Mouse (Mus musculus) macrophage (primary cell): Measurements from ENCODE around the gene Dcbld2. TPM values are rescaled to one million over a fixed set of nuclear protein-coding genes. Genes with fewer than 3 reads are reported as not detected.
A peak's percentile ranks its signal among the peaks of the same experiment; 100 is the strongest.

ENCODE experiments used
- H3K27ac ChIP-seq: fragments of 350-480 bp; formaldehyde crosslinking; 2 replicates; pipeline ENCODE4 v1.9.0; 2021
- H3K36me3 ChIP-seq: fragments of 350-480 bp; formaldehyde crosslinking; 2 replicates; pipeline ENCODE4 v1.9.0; 2021; ENCODE audit errors: inconsistent target
- H3K4me3 ChIP-seq: fragments of 350-480 bp; formaldehyde crosslinking; 2 replicates; pipeline ENCODE4 v1.9.0; 2021; ENCODE audit errors: inconsistent target
- H3K79me2 ChIP-seq: fragments of 350-480 bp; formaldehyde crosslinking; 2 replicates; pipeline ENCODE4 v1.9.0; 2021; ENCODE audit errors: inconsistent target
- WGBS: methylation state at CpG from one replicate; pipeline ENCODE4 v1.1.7; 2026; ENCODE audit warnings: inconsistent platforms; ENCODE audit not compliant: missing documents; 5-methylcytosine and 5-hydroxymethylcytosine counted together
- polyA plus RNA-seq: library from polyadenylated mRNA; stranded (reverse); fragments of 250-400 nt; gene quantifications from 3 replicates; pipeline ENCODE4 v1.2.4, GENCODE M21; 2018; ENCODE audit warnings: inconsistent platforms
- total RNA-seq, 78 experiments: library from RNA; depleted of rRNA; stranded (reverse); fragments of 250-400 nt; gene quantifications; 1 replicate in 9 of 78; 2 replicates in 24 of 78; 3 replicates in 43 of 78; 4 replicates in 2 of 78; pipeline ENCODE4 v1.2.4; 2018; ENCODE audit warnings: inconsistent platforms in 56 of 78

Gene Dcbld2
- total RNA-seq (2018; cell fraction: chromatin; rRNA removed): 100 to 1,000 TPM in 3 of 26 experiments, 10 to 100 TPM in 12, 1 to 10 TPM in 11; 4.4 to 168 (median 15.3) TPM
- 10 to 100 TPM in 4 of 26 experiments, 1 to 10 TPM in 22; 1.4 to 23.2 (median 2.9) TPM for total RNA-seq (2018; cell fraction: cytosol; rRNA removed)
- total RNA-seq (2018; cell fraction: nucleus; rRNA removed): 10 to 100 TPM in 14 of 26 experiments, 1 to 10 TPM in 12; 4.3 to 87.2 (median 13.0) TPM
- polyA plus RNA-seq: 0.91 to 1.7 TPM (median 1.3 TPM) in 3 replicates

DNA sequence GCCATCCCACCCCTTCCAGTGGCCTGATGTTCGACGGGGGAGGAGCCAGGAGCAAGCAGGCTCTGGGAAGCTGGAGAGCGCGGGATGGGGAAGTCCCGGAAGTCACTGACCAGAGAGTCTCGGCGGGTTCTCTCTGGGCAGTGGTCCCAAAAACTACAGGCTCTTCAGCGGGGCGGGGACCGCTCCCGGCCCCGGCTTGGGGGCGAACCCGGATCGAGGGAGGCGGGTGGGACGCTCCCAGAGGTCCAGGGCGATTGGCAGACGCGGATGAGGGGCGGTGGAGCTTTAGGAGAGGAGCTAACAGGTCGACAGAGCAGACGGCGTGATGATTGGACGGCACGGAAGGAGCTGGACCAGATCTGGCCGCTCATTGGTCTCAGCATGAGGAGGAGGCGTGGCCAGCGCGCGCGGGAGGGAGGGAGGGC is at the start of gene Dcbld2:
Gene Dcbld2 (plus strand): TSS at position 382 of the 425 bp plus-strand sequence.
- no peaks in the 10 kb centered on the region for H3K36me3 ChIP-seq
- no peak within 1 kb of the TSS for H3K27ac ChIP-seq
- WGBS: 2% methylated on average over 31 of the region's 32 CpGs
- peak within 1 kb of the TSS; percentile 29 for H3K4me3 ChIP-seq
- no peaks in the 10 kb centered on the region for H3K79me2 ChIP-seq

DNA sequence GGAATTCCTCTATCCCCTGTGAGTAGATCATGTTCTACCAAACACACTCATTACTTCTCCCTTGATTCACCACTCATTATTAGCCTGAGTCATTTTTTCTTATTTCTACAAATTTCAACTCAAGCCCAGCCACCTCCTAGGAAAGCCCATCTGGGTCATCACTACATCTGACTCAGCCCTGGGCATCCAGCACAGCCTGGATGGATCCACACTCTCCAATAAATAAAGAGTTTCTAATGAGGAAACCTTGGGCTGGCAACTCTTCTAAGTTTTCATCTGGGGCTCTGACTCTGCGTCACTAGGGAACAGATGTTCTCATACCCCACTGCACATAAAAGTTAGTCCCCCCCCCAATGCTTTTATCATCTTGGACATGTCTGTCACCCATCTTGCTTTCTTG is 31.1 kb upstream of the Dcbld2 start:
- no peak overlapping the region for H3K27ac ChIP-seq
- no peaks in the 10 kb centered on the region for H3K36me3 ChIP-seq
- no peak overlapping the region for H3K4me3 ChIP-seq
- no peaks in the 10 kb centered on the region for H3K79me2 ChIP-seq
- WGBS: 92% methylated on average over 1 of the region's 1 CpGs

- WGBS: 77% methylated on average over 13 of the region's 13 CpGs
- no peak overlapping the region for H3K27ac ChIP-seq
- H3K4me3 ChIP-seq: no peak overlapping the region
Observed at GRCm38 (mm10) chr16:58377756-58378503, 30.3 kb upstream of the Dcbld2 start.

DNA sequence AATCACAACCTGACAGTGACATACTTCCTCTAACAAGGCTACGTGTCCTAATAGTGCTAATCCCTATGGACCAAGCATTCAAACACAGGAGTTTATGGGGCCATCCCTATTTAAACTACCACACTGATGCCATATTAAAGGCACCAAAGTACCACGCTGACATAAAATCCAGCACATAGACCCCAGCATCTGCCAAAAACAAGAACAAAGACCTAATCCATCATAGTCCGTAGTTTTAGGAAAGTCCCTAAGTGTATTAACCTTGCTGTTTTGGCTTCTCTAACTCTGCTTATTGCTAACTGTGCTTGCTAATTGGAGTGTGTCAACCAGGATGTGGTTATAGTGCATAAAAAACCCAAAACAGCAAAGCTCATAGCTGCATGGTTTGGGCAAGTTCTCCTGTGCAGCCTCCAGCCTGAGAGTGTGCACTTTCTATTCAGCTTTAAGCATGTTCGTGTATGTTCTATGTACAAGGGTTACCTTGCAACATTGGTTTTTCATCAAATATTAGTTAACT is 21.9 kb upstream of the Dcbld2 start:
- Histone ChIP-seq H3K79me2 (no peaks in the 10 kb centered on the region), H3K4me3 (no peak overlapping the region), H3K27ac (no peak overlapping the region), H3K36me3 (no peaks in the 10 kb centered on the region)
- WGBS: 83% methylated on average over 4 of the region's 4 CpGs

More at GRCm38 (mm10) chr16:58377756-58378503, 30.3 kb upstream of the Dcbld2 start:
- no peaks in the 10 kb centered on the region for H3K79me2 ChIP-seq
- no peaks in the 10 kb centered on the region for H3K36me3 ChIP-seq

GRCm38 (mm10) chr16:58389143-58389755 is 19.0 kb upstream of the Dcbld2 start:
- no peaks in the 10 kb centered on the region for H3K79me2 ChIP-seq
- WGBS: 71% methylated on average over 7 of the region's 7 CpGs
- H3K4me3 ChIP-seq: no peak overlapping the region
- no peaks in the 10 kb centered on the region for H3K36me3 ChIP-seq
- no peak overlapping the region for H3K27ac ChIP-seq

DNA sequence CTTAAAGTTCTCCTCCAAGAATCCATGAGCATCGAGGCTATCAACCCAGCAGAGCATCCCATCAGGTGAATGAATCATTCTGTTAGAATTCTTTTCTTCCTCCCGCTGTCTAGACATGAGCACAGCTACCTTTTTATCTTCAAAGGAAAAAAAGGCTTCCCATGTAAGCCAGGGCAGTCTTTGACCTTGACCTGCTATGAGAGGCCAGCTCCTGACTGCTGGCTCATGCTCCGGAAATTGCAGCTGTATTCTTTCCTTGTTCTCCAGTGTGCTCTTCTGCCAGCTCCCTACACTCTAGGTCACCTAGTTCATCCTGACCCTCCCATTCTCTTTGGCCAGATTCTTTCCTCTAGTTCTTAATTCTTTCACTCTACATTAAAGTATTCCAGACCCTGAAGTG is 15.2 kb upstream of the Dcbld2 start:
- H3K79me2 ChIP-seq: no peaks in the 10 kb centered on the region
- H3K36me3 ChIP-seq: no peaks in the 10 kb centered on the region

GRCm38 (mm10) chr16:58394156-58394555 is 14.1 kb upstream of the Dcbld2 start:
- no peak overlapping the region for H3K27ac ChIP-seq
- no peak overlapping the region for H3K4me3 ChIP-seq
- no peaks in the 10 kb centered on the region for H3K36me3 ChIP-seq
- no peaks in the 10 kb centered on the region for H3K79me2 ChIP-seq
- WGBS: 75% methylated on average over 5 of the region's 5 CpGs

More for the DNA sequence above, 15.2 kb upstream of the Dcbld2 start:
- 91% methylated on average over 3 of the region's 3 CpGs for WGBS
- H3K4me3 ChIP-seq: no peak overlapping the region
- H3K27ac ChIP-seq: no peak overlapping the region

DNA sequence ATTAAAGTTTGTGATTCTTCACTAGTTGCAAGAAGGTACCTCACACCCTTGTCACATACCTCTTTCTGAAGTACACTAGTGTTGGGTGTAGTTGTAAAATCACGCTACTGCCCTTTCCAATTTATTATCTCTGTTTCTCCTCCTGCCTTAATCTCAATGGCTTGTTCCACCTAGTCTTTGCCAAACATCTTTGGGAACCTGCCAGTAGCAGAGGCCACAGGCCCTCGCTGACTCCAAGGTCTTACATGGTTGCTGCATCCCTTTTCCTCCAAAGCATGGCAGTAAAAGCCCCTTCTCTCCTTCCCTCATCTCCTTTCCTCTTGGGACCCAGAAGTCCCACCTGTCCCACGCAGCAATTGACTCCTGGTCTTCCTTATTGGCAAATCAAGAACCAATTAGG is 9.6 kb upstream of the Dcbld2 start:
- no peak overlapping the region for H3K4me3 ChIP-seq
- no peaks in the 10 kb centered on the region for H3K36me3 ChIP-seq
- no peaks in the 10 kb centered on the region for H3K79me2 ChIP-seq
- WGBS: 87% methylated on average over 3 of the region's 3 CpGs
- H3K27ac ChIP-seq: no peak overlapping the region

DNA sequence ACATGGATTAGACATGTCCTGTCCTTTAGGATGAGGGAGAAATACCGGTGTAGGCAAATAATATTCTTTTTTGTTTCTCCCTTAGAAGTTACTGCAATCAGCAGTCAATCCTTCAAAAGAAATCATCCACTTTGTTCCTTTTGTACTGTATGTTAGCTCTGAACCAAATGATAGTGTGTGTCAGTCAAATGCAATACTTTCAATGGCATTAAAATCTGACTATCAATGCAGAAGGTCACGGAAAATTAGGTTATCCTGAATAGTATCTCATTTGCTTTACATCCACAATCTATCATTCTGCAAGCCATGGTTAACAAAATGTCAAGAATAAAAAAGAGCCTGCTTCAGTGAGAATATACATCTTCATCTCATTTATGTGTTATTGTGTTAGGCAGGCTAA is 7.2 kb upstream of the Dcbld2 start:
- Histone ChIP-seq H3K36me3 (no peaks in the 10 kb centered on the region), H3K79me2 (no peaks in the 10 kb centered on the region), H3K27ac (no peak overlapping the region), H3K4me3 (no peak overlapping the region)
- WGBS: 100% methylated on average over 2 of the region's 2 CpGs

DNA sequence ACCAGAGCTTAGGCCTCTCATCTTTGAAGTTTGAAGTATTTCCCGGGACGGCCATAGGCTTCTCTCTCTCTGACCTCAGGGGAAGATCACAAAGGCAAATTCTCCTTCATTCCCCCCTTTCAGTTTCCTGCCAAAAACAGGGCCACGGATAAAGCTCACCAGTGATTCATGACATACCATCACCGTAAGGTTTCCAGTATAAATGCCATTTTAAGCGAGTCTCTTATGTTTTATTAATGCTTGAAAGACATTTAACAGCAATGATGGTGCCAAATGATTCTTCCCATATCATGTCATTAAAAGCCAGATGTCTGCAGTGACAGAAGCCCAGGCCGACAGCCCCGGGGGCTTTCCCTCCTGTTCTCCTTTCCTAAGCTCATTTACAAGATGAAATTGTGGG is 3.6 kb upstream of the Dcbld2 start:
- 83% methylated on average over 7 of the region's 7 CpGs for WGBS
- no peak overlapping the region for H3K4me3 ChIP-seq
- H3K27ac ChIP-seq: no peak overlapping the region
- H3K36me3 ChIP-seq: no peaks in the 10 kb centered on the region
- H3K79me2 ChIP-seq: no peaks in the 10 kb centered on the region

DNA sequence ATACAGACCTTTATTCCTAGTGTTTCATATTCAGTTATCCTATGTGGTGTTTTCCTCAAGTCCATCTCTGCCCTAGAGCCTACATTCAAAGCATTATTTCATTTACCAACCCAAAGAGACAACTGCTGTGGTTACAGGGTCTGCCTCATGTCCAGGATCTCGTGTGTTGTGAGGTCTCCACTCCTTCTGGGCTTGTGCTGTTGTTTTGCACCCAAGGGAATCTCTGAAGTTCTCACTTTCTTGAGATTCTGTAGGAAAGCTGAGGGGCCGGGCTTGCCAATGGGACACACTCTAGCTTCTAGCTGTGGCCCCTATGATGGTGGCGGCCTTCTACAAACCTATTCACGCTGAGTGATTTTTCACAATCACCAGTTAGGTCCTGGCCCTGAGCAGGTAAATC is 3.0 kb upstream of the Dcbld2 start:
- Histone ChIP-seq H3K27ac (no peak overlapping the region), H3K4me3 (no peak overlapping the region), H3K79me2 (no peaks in the 10 kb centered on the region), H3K36me3 (no peaks in the 10 kb centered on the region)
- WGBS: 92% methylated on average over 4 of the region's 4 CpGs

GRCm38 (mm10) chr16:58408487-58409281 is 441 bp downstream of the Dcbld2 start:
- WGBS: 1% methylated on average over 60 of the region's 89 CpGs
- H3K79me2 ChIP-seq: no peaks in the 10 kb centered on the region
- H3K27ac ChIP-seq: no peak overlapping the region
- peak overlapping the region; percentile 17; the same call in 1 of the 2 replicates for H3K4me3 ChIP-seq
- H3K36me3 ChIP-seq: no peaks in the 10 kb centered on the region

- WGBS: 84% methylated on average over 7 of the region's 7 CpGs
- H3K79me2 ChIP-seq: no peaks in the 10 kb centered on the region
- H3K4me3 ChIP-seq: no peak overlapping the region
- no peaks in the 10 kb centered on the region for H3K36me3 ChIP-seq
- no peak overlapping the region for H3K27ac ChIP-seq
Observed at GRCm38 (mm10) chr16:58409825-58410224, 1.6 kb downstream of the Dcbld2 start.

- 93% methylated on average over 4 of the region's 4 CpGs for WGBS
- no peaks in the 10 kb centered on the region for H3K36me3 ChIP-seq
- H3K79me2 ChIP-seq: no peaks in the 10 kb centered on the region
- no peak overlapping the region for H3K4me3 ChIP-seq
- no peak overlapping the region for H3K27ac ChIP-seq
Observed at GRCm38 (mm10) chr16:58414801-58415200, 6.6 kb downstream of the Dcbld2 start.
